In the genomic region with DNA sequence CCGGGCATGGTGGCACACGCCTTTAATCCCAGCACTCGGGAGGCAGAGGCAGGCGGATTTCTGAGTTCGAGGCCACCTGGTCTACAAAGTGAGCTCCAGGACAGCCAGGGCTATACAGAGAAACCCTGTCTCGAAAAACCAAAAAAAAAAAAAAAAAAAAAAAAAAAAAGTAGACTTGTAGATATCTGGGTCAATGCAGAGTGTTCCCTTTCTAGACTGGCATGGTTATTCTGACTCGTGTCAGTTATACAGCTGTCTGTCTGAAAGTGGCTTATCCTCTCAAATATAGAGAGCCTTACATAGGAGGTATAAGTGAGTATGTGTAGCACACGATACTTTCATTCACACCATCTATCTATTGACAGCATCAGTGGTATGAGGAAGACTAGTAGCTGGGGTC, we compare ENCODE assay signal across 8 mouse cellular contexts. TPM values are rescaled to one million over a fixed set of nuclear protein-coding genes. Genes with fewer than 3 reads are reported as not detected.
DNase-seq lines count a peak whose midpoint lies in the region; ATAC-seq and TF ChIP-seq lines count a peak whose summit lies in the region.
"Not testable (repeated sequence)": the region's sequence is repeated elsewhere in the genome, so short reads cannot be mapped to it uniquely, and the experiment has no call there.
"Had no signal": no experiment of that assay in that cellular context is flagged by ENCODE, and none has a peak within 500 bp of the region (broad histone marks: within the 10 kb centered on the region; RNA-seq: fewer than 3 reads in every experiment).

No protein-coding gene starts in this region.

- TF ChIP-seq POLR2A in MEL (IDR thresholded peaks at IDR 0.05; ENCODE audit: control insufficient read depth in 1 of 2, insufficient read depth in 1 of 2, low read depth in 1 of 2, low read length in 2 of 2, poor library complexity in 1 of 2), result not testable (repeated sequence)

- H3K4me3 ChIP-seq in MEL (ENCODE audit: control insufficient read depth in 1 of 2, insufficient read depth in 1 of 2, low read depth in 2 of 2, low read length in 2 of 2); forebrain, embryonic 15.5 days; hindbrain, embryonic 14.5 days (replicated peaks; ENCODE audit: low read length); midbrain, embryonic 16.5 days (ENCODE audit: low read depth, low read length); neural tube, embryonic 15.5 days (replicated peaks): not testable (repeated sequence)
- H3K4me3 ChIP-seq in midbrain, embryonic 13.5 days (replicated peaks), result peak overlapping the region; percentile 9

- 91% methylated on average over 8 of the region's 8 CpGs for WGBS in forebrain, embryonic 15.5 days
- 89% methylated on average over 8 of the region's 8 CpGs for WGBS in hindbrain, embryonic 14.5 days
- WGBS in midbrain, embryonic 13.5 days, result 94% methylated on average over 8 of the region's 8 CpGs
- 89% methylated on average over 8 of the region's 8 CpGs for WGBS in midbrain, embryonic 16.5 days
- WGBS in neural tube, embryonic 15.5 days, result 91% methylated on average over 8 of the region's 8 CpGs

- not testable (repeated sequence) for H3K27ac ChIP-seq in MEL (ENCODE audit: control insufficient read depth, low read depth, low read length); forebrain, embryonic 15.5 days (replicated peaks); hindbrain, embryonic 14.5 days; midbrain, embryonic 13.5 days; midbrain, embryonic 16.5 days (ENCODE audit: low read length); neural tube, embryonic 15.5 days (replicated peaks)

- not testable (repeated sequence) for H3K9me3 ChIP-seq in MEL (replicated peaks; ENCODE audit: insufficient read depth, low read length); forebrain, embryonic 15.5 days; hindbrain, embryonic 14.5 days (ENCODE audit: control insufficient read depth, low read length); midbrain, embryonic 13.5 days; midbrain, embryonic 16.5 days (replicated peaks; ENCODE audit: control insufficient read depth, low read length, poor library complexity, severe bottlenecking); neural tube, embryonic 15.5 days (replicated peaks)

- not testable (repeated sequence) for ATAC-seq in forebrain, embryonic 15.5 days (replicated peaks); hindbrain, embryonic 14.5 days (ENCODE audit: low FRiP score); midbrain, embryonic 13.5 days; midbrain, embryonic 16.5 days; neural tube, embryonic 15.5 days (ENCODE audit: low FRiP score)

- peaks cover 13 to 17% of the 10 kb centered on the region in 2 experiments for H3K36me3 ChIP-seq in MEL (ENCODE audit: control insufficient read depth in 1 of 2, insufficient read depth in 2 of 2, low read length in 2 of 2)
- H3K36me3 ChIP-seq in forebrain, embryonic 15.5 days, result peaks cover 58% of the 10 kb centered on the region
- peaks cover 79% of the 10 kb centered on the region for H3K36me3 ChIP-seq in hindbrain, embryonic 14.5 days (replicated peaks; ENCODE audit: control insufficient read depth, insufficient read depth)
- H3K36me3 ChIP-seq in midbrain, embryonic 13.5 days, result peaks cover 57% of the 10 kb centered on the region
- H3K36me3 ChIP-seq in midbrain, embryonic 16.5 days (ENCODE audit: control insufficient read depth, insufficient read depth, low read length), result peaks cover 19% of the 10 kb centered on the region
- peaks cover 28% of the 10 kb centered on the region for H3K36me3 ChIP-seq in neural tube, embryonic 15.5 days

- H3K4me2 ChIP-seq in forebrain, embryonic 15.5 days (replicated peaks), result 0 out of 2 replicates have a peak overlapping the region, but pooled peaks have one; percentile 0
- H3K4me2 ChIP-seq in hindbrain, embryonic 14.5 days (replicated peaks), result peak overlapping the region; percentile 91
- H3K4me2 ChIP-seq in midbrain, embryonic 13.5 days (replicated peaks), result peak overlapping the region; percentile 42
- peak overlapping the region; percentile 17; the same call in 1 of the 2 replicates for H3K4me2 ChIP-seq in midbrain, embryonic 16.5 days (ENCODE audit: low read length)
- H3K4me2 ChIP-seq in neural tube, embryonic 15.5 days, result peak overlapping the region; percentile 13; the same call in 1 of the 2 replicates

- peaks cover 14% of the 10 kb centered on the region for H3K79me2 ChIP-seq in MEL (ENCODE audit: control insufficient read depth, insufficient read depth, low read length, poor library complexity)

- not testable (repeated sequence) for H3K27me3 ChIP-seq in MEL (ENCODE audit: control insufficient read depth in 1 of 2, insufficient read depth in 2 of 2, low read length in 2 of 2); forebrain, embryonic 15.5 days; hindbrain, embryonic 14.5 days (ENCODE audit: control insufficient read depth, insufficient read depth, low read length); midbrain, embryonic 13.5 days; midbrain, embryonic 16.5 days (ENCODE audit: control insufficient read depth, insufficient read depth, low read depth, low read length); neural tube, embryonic 15.5 days (replicated peaks)

- TF ChIP-seq RAD21 in MEL (IDR thresholded peaks at IDR 0.05; ENCODE audit: low read depth, low read length), result not testable (repeated sequence)

- not testable (repeated sequence) for TF ChIP-seq CTCF in MEL (IDR thresholded peaks at IDR 0.05 in 2 of 3, conservative IDR thresholded peaks at IDR 0.05 in 1 of 3; ENCODE audit: control insufficient read depth in 1 of 3, insufficient read depth in 1 of 3, low read depth in 2 of 3, low read length in 3 of 3, poor library complexity in 1 of 3, severe bottlenecking in 1 of 3)

- TF ChIP-seq EP300 in MEL (IDR thresholded peaks at IDR 0.05; ENCODE audit: low read depth in 1 of 2, low read length in 2 of 2), result not testable (repeated sequence)

- DNase-seq in MEL (ENCODE audit: low read depth, low spot score); hindbrain, embryonic 14.5 days (ENCODE audit: low spot score): not testable (repeated sequence)

- H3K9ac ChIP-seq in MEL (ENCODE audit: control insufficient read depth, low read depth, low read length, poor library complexity, severe bottlenecking); forebrain, embryonic 15.5 days (replicated peaks); hindbrain, embryonic 14.5 days; midbrain, embryonic 13.5 days (replicated peaks); midbrain, embryonic 16.5 days (ENCODE audit: low read depth, low read length); neural tube, embryonic 15.5 days (replicated peaks): not testable (repeated sequence)

- H3K4me1 ChIP-seq in MEL (ENCODE audit: control insufficient read depth in 1 of 2, insufficient read depth in 2 of 2, low read length in 2 of 2), result not testable (repeated sequence)
- H3K4me1 ChIP-seq in forebrain, embryonic 15.5 days, result peaks cover 78% of the 10 kb centered on the region
- H3K4me1 ChIP-seq in hindbrain, embryonic 14.5 days (replicated peaks; ENCODE audit: control insufficient read depth, insufficient read depth, low read length), result peaks cover 64% of the 10 kb centered on the region
- H3K4me1 ChIP-seq in midbrain, embryonic 13.5 days (replicated peaks), result peaks cover 78% of the 10 kb centered on the region
- peaks cover 58% of the 10 kb centered on the region for H3K4me1 ChIP-seq in midbrain, embryonic 16.5 days (ENCODE audit: control insufficient read depth, insufficient read depth, low read length)
- peaks cover 62% of the 10 kb centered on the region for H3K4me1 ChIP-seq in neural tube, embryonic 15.5 days

RNA-seq across cellular contexts. Expression of a gene that starts 4.2 kb away (rescaled TPM):
- total RNA-seq in MEL (2012; rRNA removed), result 7.0 and 7.4 TPM in 2 replicates
- polyA plus RNA-seq in MEL (2012; ENCODE audit: insufficient read depth in 1 of 2, insufficient read length in 2 of 2, low read depth in 1 of 2, low replicate concordance in 2 of 2, missing spikeins in 1 of 2), result 10 to 100 TPM in 1 of 2 experiments, not detected in 1; 11.1 TPM
- 184 and 193 TPM in 2 replicates for polyA plus RNA-seq in forebrain, embryonic 15.5 days (2015; fragmentation: Nextera tagmentation; extraction: Ambion mirVana)
- polyA plus RNA-seq in hindbrain, embryonic 14.5 days (2014; fragmentation: Nextera tagmentation; extraction: Ambion mirVana), result 132 and 136 TPM in 2 replicates
- polyA plus RNA-seq in midbrain, embryonic 13.5 days (2015; fragmentation: Nextera tagmentation; extraction: Ambion mirVana), result 220 TPM in 2 replicates
- 149 and 164 TPM in 2 replicates for polyA plus RNA-seq in midbrain, embryonic 16.5 days (2015; fragmentation: Nextera tagmentation; extraction: Ambion mirVana)
- polyA plus RNA-seq in neural tube, embryonic 15.5 days (2015; fragmentation: Nextera tagmentation; extraction: Ambion mirVana), result 119 and 132 TPM in 2 replicates

RNA-seq across cellular contexts. Expression of a gene that starts 33.2 kb away (rescaled TPM):
- total RNA-seq in MEL (2012; rRNA removed), result 51.6 and 57.1 TPM in 2 replicates
- polyA plus RNA-seq in MEL (2012; ENCODE audit: insufficient read depth in 1 of 2, insufficient read length in 2 of 2, low read depth in 1 of 2, low replicate concordance in 2 of 2, missing spikeins in 1 of 2), result 10 to 100 TPM in 1 of 2 experiments, not detected in 1; 31.4 TPM
- polyA plus RNA-seq in forebrain, embryonic 15.5 days (2015; fragmentation: Nextera tagmentation; extraction: Ambion mirVana), result 93.0 and 114 TPM in 2 replicates
- 78.9 and 82.7 TPM in 2 replicates for polyA plus RNA-seq in hindbrain, embryonic 14.5 days (2014; fragmentation: Nextera tagmentation; extraction: Ambion mirVana)
- 117 and 126 TPM in 2 replicates for polyA plus RNA-seq in midbrain, embryonic 13.5 days (2015; fragmentation: Nextera tagmentation; extraction: Ambion mirVana)
- 78.8 and 87.2 TPM in 2 replicates for polyA plus RNA-seq in midbrain, embryonic 16.5 days (2015; fragmentation: Nextera tagmentation; extraction: Ambion mirVana)
- 67.2 and 76.2 TPM in 2 replicates for polyA plus RNA-seq in neural tube, embryonic 15.5 days (2015; fragmentation: Nextera tagmentation; extraction: Ambion mirVana)

RNA-seq across cellular contexts. Expression of a gene that starts 49.6 kb away (rescaled TPM):
- 0.20 and 0.31 TPM in 2 replicates for total RNA-seq in MEL (2012; rRNA removed)
- polyA plus RNA-seq in MEL (2012; ENCODE audit: insufficient read depth in 1 of 2, insufficient read length in 2 of 2, low read depth in 1 of 2, low replicate concordance in 2 of 2, missing spikeins in 1 of 2), result under 1 TPM in 1 of 2 experiments, not detected in 1; 0.79 TPM
- polyA plus RNA-seq in forebrain, embryonic 15.5 days (2015; fragmentation: Nextera tagmentation; extraction: Ambion mirVana), result 30.2 and 31.9 TPM in 2 replicates
- 38.3 and 38.4 TPM in 2 replicates for polyA plus RNA-seq in hindbrain, embryonic 14.5 days (2014; fragmentation: Nextera tagmentation; extraction: Ambion mirVana)
- 29.8 and 31.9 TPM in 2 replicates for polyA plus RNA-seq in midbrain, embryonic 13.5 days (2015; fragmentation: Nextera tagmentation; extraction: Ambion mirVana)
- polyA plus RNA-seq in midbrain, embryonic 16.5 days (2015; fragmentation: Nextera tagmentation; extraction: Ambion mirVana), result 32.2 and 32.4 TPM in 2 replicates
- 19.0 and 25.6 TPM in 2 replicates for polyA plus RNA-seq in neural tube, embryonic 15.5 days (2015; fragmentation: Nextera tagmentation; extraction: Ambion mirVana)
- total RNA-seq: granulocyte monocyte progenitor cell, adult 5-6 weeks had no signal
- polyA plus RNA-seq: erythroblast, embryonic 14.5 days had no signal

RNA-seq across cellular contexts. Expression of a gene that starts 50.9 kb away (rescaled TPM):
- 10.6 and 10.8 TPM in 2 replicates for total RNA-seq in MEL (2012; rRNA removed)
- polyA plus RNA-seq in MEL (2012; ENCODE audit: insufficient read depth in 1 of 2, insufficient read length in 2 of 2, low read depth in 1 of 2, low replicate concordance in 2 of 2, missing spikeins in 1 of 2), result 10 to 100 TPM in 1 of 2 experiments, not detected in 1; 21.9 TPM
- polyA plus RNA-seq in forebrain, embryonic 15.5 days (2015; fragmentation: Nextera tagmentation; extraction: Ambion mirVana), result 31.3 and 43.7 TPM in 2 replicates
- polyA plus RNA-seq in hindbrain, embryonic 14.5 days (2014; fragmentation: Nextera tagmentation; extraction: Ambion mirVana), result 8.6 and 10.5 TPM in 2 replicates
- 30.9 and 33.4 TPM in 2 replicates for polyA plus RNA-seq in midbrain, embryonic 13.5 days (2015; fragmentation: Nextera tagmentation; extraction: Ambion mirVana)
- polyA plus RNA-seq in midbrain, embryonic 16.5 days (2015; fragmentation: Nextera tagmentation; extraction: Ambion mirVana), result 19.0 and 21.2 TPM in 2 replicates
- polyA plus RNA-seq in neural tube, embryonic 15.5 days (2015; fragmentation: Nextera tagmentation; extraction: Ambion mirVana), result 14.8 and 20.1 TPM in 2 replicates

RNA-seq across cellular contexts. Expression of a gene that starts 50.9 kb away (rescaled TPM):
- 44.7 and 49.0 TPM in 2 replicates for total RNA-seq in MEL (2012; rRNA removed)
- 10 to 100 TPM in 1 of 2 experiments, not detected in 1; 82.3 TPM for polyA plus RNA-seq in MEL (2012; ENCODE audit: insufficient read depth in 1 of 2, insufficient read length in 2 of 2, low read depth in 1 of 2, low replicate concordance in 2 of 2, missing spikeins in 1 of 2)
- polyA plus RNA-seq in forebrain, embryonic 15.5 days (2015; fragmentation: Nextera tagmentation; extraction: Ambion mirVana), result 81.4 and 84.6 TPM in 2 replicates
- 56.3 and 62.8 TPM in 2 replicates for polyA plus RNA-seq in hindbrain, embryonic 14.5 days (2014; fragmentation: Nextera tagmentation; extraction: Ambion mirVana)
- 74.8 and 82.3 TPM in 2 replicates for polyA plus RNA-seq in midbrain, embryonic 13.5 days (2015; fragmentation: Nextera tagmentation; extraction: Ambion mirVana)
- 60.3 and 67.8 TPM in 2 replicates for polyA plus RNA-seq in midbrain, embryonic 16.5 days (2015; fragmentation: Nextera tagmentation; extraction: Ambion mirVana)
- 55.0 and 65.1 TPM in 2 replicates for polyA plus RNA-seq in neural tube, embryonic 15.5 days (2015; fragmentation: Nextera tagmentation; extraction: Ambion mirVana)

Comparison
In these comparisons a context has a peak if more than half of its experiments do, and no peak if none do; other contexts are left out.
1. H3K4me2 ChIP-seq: peak in every context shown above with its lines; median percentile 91 in hindbrain, embryonic 14.5 days; 42 in midbrain, embryonic 13.5 days; 17 in midbrain, embryonic 16.5 days; 13 in neural tube, embryonic 15.5 days; 0 in forebrain, embryonic 15.5 days.
2. RNA of a gene that starts 49.6 kb away (polyA plus RNA-seq): 38.3 to 38.4 TPM in hindbrain, embryonic 14.5 days, 32.2 to 32.4 TPM in midbrain, embryonic 16.5 days, 29.8 to 31.9 TPM in midbrain, embryonic 13.5 days, 30.2 to 31.9 TPM in forebrain, embryonic 15.5 days and 19.0 to 25.6 TPM in neural tube, embryonic 15.5 days; 0.79 TPM in MEL; every median in the first group is over 10 times any median in the second.